Mouse (Mus musculus) spleen, adult 2 months (tissue): ENCODE measurements around the gene Dclk1. TPM values are rescaled to one million over a fixed set of nuclear protein-coding genes. Genes with fewer than 3 reads are reported as not detected.

Experiments used
- DNase-seq, 2 experiments: peaks; one replicate each; pipeline versions ENCODE4 v3.0.0 to v3.0.0-alpha.2; 2012 to 2021; ENCODE audit warnings: low spot score in 2 of 2, low read depth in 1 of 2
- H3K27ac ChIP-seq: fragments of 200-500 bp; 2 replicates; pipeline ENCODE4 v1.5.1; 2012; ENCODE audit warnings: low read length, inconsistent platforms; ENCODE audit not compliant: insufficient read depth
- H3K27me3 ChIP-seq: fragments of 200-500 bp; 2 replicates; pipeline ENCODE4 v1.6.1; 2012; ENCODE audit warnings: mild to moderate bottlenecking, moderate library complexity, low read length, inconsistent platforms; ENCODE audit not compliant: control insufficient read depth, insufficient read depth
- H3K36me3 ChIP-seq: fragments of 200-500 bp; 2 replicates; pipeline ENCODE4 v1.6.1; 2012; ENCODE audit warnings: mild to moderate bottlenecking, low read length, inconsistent platforms; ENCODE audit not compliant: control insufficient read depth, insufficient read depth
- H3K4me1 ChIP-seq: fragments of 200-500 bp; 2 replicates; pipeline ENCODE4 v1.6.1; 2011; ENCODE audit warnings: inconsistent platforms; ENCODE audit not compliant: control insufficient read depth, insufficient read depth, insufficient read length
- H3K4me3 ChIP-seq: fragments of 200-500 bp; 2 replicates; pipeline ENCODE4 v1.5.1; 2011; ENCODE audit warnings: mild to moderate bottlenecking, inconsistent platforms; ENCODE audit not compliant: insufficient read depth, insufficient read length; ENCODE audit errors: extremely low read depth
- CTCF ChIP-seq: fragments of 200-500 bp; IDR thresholded peaks from 2 replicates; pipeline ENCODE4 v1.5.1; 2011; ENCODE audit warnings: mild to moderate bottlenecking, inconsistent platforms; ENCODE audit not compliant: insufficient read depth, insufficient read length, insufficient replicate concordance; ENCODE audit errors: extremely low read depth
- POLR2A ChIP-seq: fragments of 200-500 bp; IDR thresholded peaks from 2 replicates; pipeline ENCODE4 v1.6.1; 2011; ENCODE audit warnings: low read depth, low read length, inconsistent platforms
- WGBS: fragments of 180-500 bp; shearing (Covaris S2); methylation state at CpG from one replicate; pipeline ENCODE4 v1.1.7; 2018; 5-methylcytosine and 5-hydroxymethylcytosine counted together
- polyA plus RNA-seq: library from polyadenylated mRNA; depleted of rRNA; stranded (reverse); fragments of >200 nt; gene quantifications from 2 replicates; pipeline ENCODE4 v1.2.3, GENCODE M21; 2012

Gene Dclk1
- polyA plus RNA-seq, 1 experiment: 3.0 TPM

- Histone ChIP-seq H3K36me3 (no peaks in the 10 kb centered on the region), H3K27ac (no peak overlapping the region), H3K4me3 (no peak overlapping the region), H3K4me1 (no peaks in the 10 kb centered on the region), H3K27me3 (no peaks in the 10 kb centered on the region)
- WGBS: 91% methylated on average over 2 of the region's 2 CpGs
- no peak for TF ChIP-seq CTCF
- no peak for TF ChIP-seq POLR2A
- no peak for DNase-seq
Measured at GRCm38 (mm10) chr3:55250631-55251030, 8.5 kb downstream of the Dclk1 start.

- no peaks in the 10 kb centered on the region for H3K36me3 ChIP-seq
- TF ChIP-seq POLR2A: no peak
- TF ChIP-seq CTCF: no peak
- no peaks in the 10 kb centered on the region for H3K27me3 ChIP-seq
- no peak overlapping the region for H3K4me3 ChIP-seq
- WGBS: 22% methylated on average over 7 of the region's 7 CpGs
- no peak overlapping the region for H3K27ac ChIP-seq
- no peak for DNase-seq
- H3K4me1 ChIP-seq: no peaks in the 10 kb centered on the region
Measured at GRCm38 (mm10) chr3:55260139-55260538, 18.0 kb downstream of the Dclk1 start.

GRCm38 (mm10) chr3:55266091-55266490 lies 23.9 kb downstream of the Dclk1 start:
- H3K36me3 ChIP-seq: no peaks in the 10 kb centered on the region
- TF ChIP-seq CTCF (no peak), POLR2A (no peak)
- H3K4me3 ChIP-seq: no peak overlapping the region
- 80% methylated on average over 5 of the region's 5 CpGs for WGBS
- H3K27me3 ChIP-seq: no peaks in the 10 kb centered on the region
- H3K27ac ChIP-seq: no peak overlapping the region
- H3K4me1 ChIP-seq: no peaks in the 10 kb centered on the region
- DNase-seq: no peak

GRCm38 (mm10) chr3:55269802-55270201 lies 27.6 kb downstream of the Dclk1 start:
- Histone ChIP-seq H3K36me3 (no peaks in the 10 kb centered on the region), H3K27me3 (no peaks in the 10 kb centered on the region), H3K4me1 (no peaks in the 10 kb centered on the region), H3K27ac (no peak overlapping the region), H3K4me3 (no peak overlapping the region)
- 75% methylated on average over 4 of the region's 4 CpGs for WGBS
- no peak for DNase-seq
- TF ChIP-seq POLR2A: no peak
- TF ChIP-seq CTCF: no peak

GRCm38 (mm10) chr3:55270345-55270744 lies 28.2 kb downstream of the Dclk1 start:
- WGBS: 79% methylated on average over 3 of the region's 3 CpGs
- Histone ChIP-seq H3K4me1 (no peaks in the 10 kb centered on the region), H3K36me3 (no peaks in the 10 kb centered on the region), H3K27me3 (no peaks in the 10 kb centered on the region), H3K27ac (no peak overlapping the region), H3K4me3 (no peak overlapping the region)
- TF ChIP-seq POLR2A (no peak), CTCF (no peak)
- no peak for DNase-seq

- DNase-seq: no peak
- Histone ChIP-seq H3K4me1 (no peaks in the 10 kb centered on the region), H3K4me3 (no peak overlapping the region), H3K36me3 (no peaks in the 10 kb centered on the region), H3K27me3 (no peaks in the 10 kb centered on the region), H3K27ac (no peak overlapping the region)
- 86% methylated on average over 5 of the region's 5 CpGs for WGBS
- no peak for TF ChIP-seq CTCF
- no peak for TF ChIP-seq POLR2A
Measured at GRCm38 (mm10) chr3:55270920-55271319, 28.8 kb downstream of the Dclk1 start.

GRCm38 (mm10) chr3:55272536-55272935 lies 30.4 kb downstream of the Dclk1 start:
- no peak for TF ChIP-seq CTCF
- TF ChIP-seq POLR2A: no peak
- Histone ChIP-seq H3K27me3 (no peaks in the 10 kb centered on the region), H3K36me3 (no peaks in the 10 kb centered on the region), H3K4me1 (no peaks in the 10 kb centered on the region), H3K4me3 (no peak overlapping the region), H3K27ac (no peak overlapping the region)
- 66% methylated on average over 6 of the region's 6 CpGs for WGBS
- no peak for DNase-seq
